Mouse (Mus musculus) kidney, embryonic 16.5 days (tissue): ENCODE data around the gene Opcml. TPM values are rescaled to one million over a fixed set of nuclear protein-coding genes. Genes with fewer than 3 reads are reported as not detected.

ENCODE experiments used
- ATAC-seq: fragments of 200-750 bp; cut with Nextera tagmentation; 2 replicates; pipeline ENCODE4 v1.8.0; 2017; ENCODE audit warnings: moderate TSS enrichment; ENCODE audit not compliant: low FRiP score, low TSS enrichment
- H3K27ac ChIP-seq: fragments of 300-500 bp; sonication (generic); 2 replicates; pipeline ENCODE4 v1.5.1; 2014; ENCODE audit warnings: low read length
- H3K27me3 ChIP-seq: fragments of 300-500 bp; sonication (generic); 2 replicates; pipeline ENCODE4 v1.6.1; 2014; ENCODE audit warnings: low read length, control low read depth, mixed read lengths; ENCODE audit not compliant: insufficient read depth
- H3K36me3 ChIP-seq: fragments of 300-500 bp; sonication (generic); 2 replicates; pipeline ENCODE4 v1.6.1; 2014; ENCODE audit warnings: low read length, control low read depth, mixed read lengths; ENCODE audit not compliant: insufficient read depth
- H3K4me1 ChIP-seq: fragments of 300-500 bp; sonication (generic); 2 replicates; pipeline ENCODE4 v1.6.1; 2014; ENCODE audit warnings: low read length, control low read depth, mixed read lengths; ENCODE audit not compliant: insufficient read depth
- H3K4me2 ChIP-seq: fragments of 300-500 bp; sonication (generic); replicated peaks from 2 replicates; pipeline ENCODE4 v1.6.1; 2014; ENCODE audit warnings: low read depth, low read length
- H3K4me3 ChIP-seq: fragments of 300-500 bp; sonication (generic); 2 replicates; pipeline ENCODE4 v1.5.1; 2014; ENCODE audit warnings: mild to moderate bottlenecking, low read length
- H3K9ac ChIP-seq: fragments of 300-500 bp; sonication (generic); replicated peaks from 2 replicates; pipeline ENCODE4 v1.6.1; 2014; ENCODE audit warnings: low read length
- H3K9me3 ChIP-seq: fragments of 300-500 bp; sonication (generic); 2 replicates; pipeline ENCODE4 v1.6.1; 2016; ENCODE audit warnings: low read length, control low read depth
- WGBS: fragments of 180-500 bp; shearing (Covaris S2); extraction: QIAGEN DNeasy Blood & Tissue Kit; methylation state at CpG from one replicate; pipeline ENCODE4 v1.1.7; 2014; 5-methylcytosine and 5-hydroxymethylcytosine counted together
- polyA plus RNA-seq: library from polyadenylated mRNA; unstranded; fragments of >200 nt; fragmentation: Nextera tagmentation; extraction: Ambion mirVana; gene quantifications from 2 replicates; pipeline ENCODE4 v1.2.1, GENCODE M21; 2015

Opcml gene
- 2.0 and 2.8 TPM in 2 replicates for polyA plus RNA-seq

DNA sequence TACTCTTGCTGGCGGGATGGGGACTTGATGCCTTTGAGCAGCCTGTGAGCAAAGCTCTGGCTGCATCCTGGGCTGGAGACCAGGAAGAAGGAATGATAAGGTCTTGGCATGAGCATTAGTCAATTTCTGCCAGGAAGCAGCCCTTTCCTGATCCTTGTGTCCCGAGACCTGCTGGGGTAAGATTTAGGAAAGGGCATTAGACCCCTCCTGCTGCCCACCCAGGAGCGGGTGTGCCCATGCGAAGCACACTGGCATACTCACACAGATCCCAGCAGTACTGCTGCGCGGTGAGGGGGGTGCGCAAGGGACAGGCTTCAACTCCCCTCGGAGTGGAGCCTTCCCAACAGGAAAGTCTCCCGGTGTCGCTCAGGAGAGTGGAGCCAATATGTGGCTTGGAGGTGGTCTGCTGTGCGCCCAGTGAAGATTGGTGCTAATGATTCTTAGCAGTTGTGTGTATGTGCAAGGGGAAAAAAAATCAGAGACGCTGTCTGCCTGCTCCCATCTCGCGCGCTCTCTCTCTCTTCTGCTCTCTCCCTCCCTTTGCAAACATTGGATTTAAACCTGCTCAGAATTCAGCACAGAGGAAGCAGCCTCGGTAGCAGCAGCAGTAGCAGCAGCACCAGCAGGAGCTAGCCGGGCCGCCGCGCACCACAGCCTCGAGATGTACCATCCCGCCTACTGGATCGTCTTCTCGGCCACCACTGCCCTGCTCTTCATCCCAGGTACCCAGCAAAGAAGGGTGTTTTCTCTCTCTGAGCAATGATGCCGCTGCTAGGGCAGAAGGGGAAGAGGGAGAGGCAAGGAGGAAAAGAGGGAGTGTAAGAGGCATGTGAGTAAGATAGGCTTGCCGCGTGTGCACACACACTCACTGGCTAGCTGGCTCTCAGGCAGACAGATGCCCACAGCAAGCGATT lies at the start of gene Opcml:
TSS of gene Opcml (plus strand) at position 51 of the 914 bp plus-strand sequence.
- Histone ChIP-seq H3K9ac (no peak within 1 kb of the TSS), H3K4me3 (peak within 1 kb of the TSS; percentile 36), H3K4me2 (peak within 1 kb of the TSS; percentile 60), H3K4me1 (peaks cover 9% of the 10 kb centered on the region; the same call in 1 of the 2 replicates), H3K9me3 (no peaks in the 10 kb centered on the region), H3K27me3 (peaks cover 41% of the 10 kb centered on the region), H3K27ac (no peak within 1 kb of the TSS), H3K36me3 (no peaks in the 10 kb centered on the region)
- peak; percentile 67 for ATAC-seq
- WGBS: 1% methylated on average over 28 of the region's 28 CpGs

DNA sequence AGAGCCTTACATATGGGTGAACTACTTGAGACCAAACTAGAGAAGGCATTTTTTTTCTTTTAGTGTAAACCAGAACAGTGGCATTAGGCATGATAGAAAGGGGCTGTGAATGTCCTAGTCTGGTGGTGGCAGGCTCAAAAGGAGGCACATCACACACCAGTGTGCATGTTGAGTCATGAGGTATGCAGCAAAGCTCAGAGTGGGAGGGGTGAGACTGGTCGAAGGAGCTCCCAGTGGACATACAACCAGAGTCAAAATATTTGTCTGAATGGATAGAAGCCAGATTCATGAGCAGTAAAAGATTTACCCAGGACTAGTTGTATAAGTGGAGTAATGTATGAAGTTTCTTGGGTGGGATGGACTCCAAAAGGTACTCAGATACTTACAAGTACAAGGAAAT lies 31.9 kb upstream of the Opcml start:
- Histone ChIP-seq H3K27ac (no peak overlapping the region), H3K36me3 (no peaks in the 10 kb centered on the region), H3K9ac (no peak overlapping the region), H3K27me3 (no peaks in the 10 kb centered on the region), H3K4me1 (no peaks in the 10 kb centered on the region), H3K4me2 (no peak overlapping the region), H3K9me3 (no peaks in the 10 kb centered on the region), H3K4me3 (no peak overlapping the region)
- no peak for ATAC-seq
- 79% methylated on average over 1 of the region's 1 CpGs for WGBS

GRCm38 (mm10) chr9:27761196-27761595 lies 29.4 kb upstream of the Opcml start:
- ATAC-seq: no peak
- WGBS: 90% methylated on average over 2 of the region's 2 CpGs
- no peak overlapping the region for H3K4me2 ChIP-seq

GRCm38 (mm10) chr9:27766446-27766845 lies 24.1 kb upstream of the Opcml start:
- no peak for ATAC-seq
- H3K36me3 ChIP-seq: no peaks in the 10 kb centered on the region
- H3K4me2 ChIP-seq: no peak overlapping the region
- H3K4me3 ChIP-seq: no peak overlapping the region
- H3K9me3 ChIP-seq: no peaks in the 10 kb centered on the region
- no peak overlapping the region for H3K27ac ChIP-seq
- H3K9ac ChIP-seq: no peak overlapping the region
- no peaks in the 10 kb centered on the region for H3K27me3 ChIP-seq
- 73% methylated on average over 3 of the region's 3 CpGs for WGBS
- no peaks in the 10 kb centered on the region for H3K4me1 ChIP-seq

More at GRCm38 (mm10) chr9:27761196-27761595, 29.4 kb upstream of the Opcml start:
- H3K9me3 ChIP-seq: no peaks in the 10 kb centered on the region
- no peaks in the 10 kb centered on the region for H3K36me3 ChIP-seq
- H3K27ac ChIP-seq: no peak overlapping the region
- H3K4me3 ChIP-seq: no peak overlapping the region
- H3K27me3 ChIP-seq: no peaks in the 10 kb centered on the region
- no peak overlapping the region for H3K9ac ChIP-seq
- H3K4me1 ChIP-seq: no peaks in the 10 kb centered on the region

GRCm38 (mm10) chr9:27767196-27767900 lies 23.2 kb upstream of the Opcml start:
- Histone ChIP-seq H3K36me3 (no peaks in the 10 kb centered on the region), H3K9ac (no peak overlapping the region)
- 86% methylated on average over 8 of the region's 8 CpGs for WGBS

DNA sequence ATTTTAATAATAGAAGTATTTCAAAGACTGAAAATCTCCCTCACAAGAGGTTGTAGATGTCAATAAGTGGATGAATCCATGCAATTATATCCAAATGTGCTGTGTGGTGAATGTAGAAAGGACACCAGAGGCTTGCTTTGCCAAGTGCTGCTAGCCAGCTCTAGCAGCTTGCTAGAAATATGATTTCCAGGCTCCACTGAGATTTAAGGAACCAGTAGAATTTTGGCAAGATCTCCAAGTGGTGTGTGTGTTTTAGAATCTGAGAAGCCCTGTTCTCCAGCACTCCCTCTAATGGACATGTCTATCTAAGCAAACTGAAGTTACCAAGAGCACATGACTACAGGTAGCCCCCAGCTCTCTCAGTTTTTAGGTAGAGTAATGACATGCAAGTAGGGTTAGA lies 21.8 kb upstream of the Opcml start:
- ATAC-seq: no peak
- H3K4me3 ChIP-seq: no peak overlapping the region

More at GRCm38 (mm10) chr9:27767196-27767900, 23.2 kb upstream of the Opcml start:
- no peaks in the 10 kb centered on the region for H3K9me3 ChIP-seq
- H3K27me3 ChIP-seq: no peaks in the 10 kb centered on the region
- no peak for ATAC-seq
- H3K4me1 ChIP-seq: no peaks in the 10 kb centered on the region
- no peak overlapping the region for H3K4me2 ChIP-seq
- H3K27ac ChIP-seq: no peak overlapping the region
- H3K4me3 ChIP-seq: no peak overlapping the region

DNA sequence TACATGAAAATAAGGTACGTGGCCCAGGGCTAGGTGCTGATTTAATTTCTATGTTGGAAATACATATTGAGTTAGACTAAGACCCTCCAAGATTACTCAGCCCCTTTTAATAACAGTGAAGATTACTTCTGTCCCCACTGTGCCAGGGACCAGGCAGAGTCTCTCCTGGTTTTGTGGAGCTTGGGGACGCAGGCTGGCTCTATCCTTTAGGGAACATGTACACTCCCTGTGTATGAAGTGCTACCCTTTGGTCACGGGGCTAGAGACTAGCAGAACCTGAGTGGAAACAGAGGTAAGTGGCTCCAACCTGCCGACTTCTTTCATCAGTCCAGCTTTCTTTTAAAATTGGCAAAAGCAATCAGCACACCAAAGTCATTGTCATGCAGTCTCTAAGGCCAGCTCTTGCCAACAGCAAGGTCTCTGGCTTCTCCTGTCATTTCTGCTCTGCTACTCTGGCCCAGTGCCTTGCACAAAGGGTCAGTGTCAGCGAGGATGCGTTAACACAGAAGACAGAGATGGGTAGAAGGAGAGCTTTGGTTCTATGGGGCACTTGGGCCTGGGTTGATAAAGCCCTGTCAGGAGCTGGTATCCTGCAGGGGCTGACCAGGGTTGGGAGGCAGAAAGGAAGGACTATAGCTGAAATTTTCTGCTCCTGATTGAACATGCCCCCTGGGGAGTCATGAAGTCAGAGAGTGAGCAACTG lies 9.1 kb upstream of the Opcml start:
- Histone ChIP-seq H3K4me1 (no peaks in the 10 kb centered on the region), H3K27me3 (no peaks in the 10 kb centered on the region), H3K27ac (no peak overlapping the region), H3K9ac (no peak overlapping the region), H3K36me3 (no peaks in the 10 kb centered on the region), H3K4me2 (no peak overlapping the region), H3K4me3 (no peak overlapping the region), H3K9me3 (no peaks in the 10 kb centered on the region)
- no peak for ATAC-seq
- WGBS: 74% methylated on average over 6 of the region's 6 CpGs

More for the DNA sequence above, 21.8 kb upstream of the Opcml start:
- Histone ChIP-seq H3K36me3 (no peaks in the 10 kb centered on the region), H3K9me3 (no peaks in the 10 kb centered on the region), H3K4me1 (no peaks in the 10 kb centered on the region), H3K27me3 (no peaks in the 10 kb centered on the region), H3K4me2 (no peak overlapping the region), H3K27ac (no peak overlapping the region), H3K9ac (no peak overlapping the region)

DNA sequence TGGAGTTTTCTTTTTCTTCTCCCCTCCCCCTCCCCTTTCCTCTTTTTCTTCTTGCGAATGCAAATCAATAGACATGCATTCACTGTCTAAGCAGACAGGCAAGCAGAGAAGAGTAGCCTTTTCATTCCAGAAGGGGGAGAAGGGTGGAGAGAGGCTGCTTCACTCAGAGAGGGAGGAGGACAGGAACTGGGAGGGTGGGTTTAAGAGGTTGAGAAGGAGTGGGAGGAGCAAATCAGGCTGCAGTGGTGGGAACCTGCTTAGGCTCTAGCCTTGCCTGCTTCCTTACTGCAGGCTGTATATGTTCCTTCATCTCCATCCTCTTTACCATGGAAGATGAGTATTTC lies 8.6 kb upstream of the Opcml start:
- no peak overlapping the region for H3K9ac ChIP-seq
- no peak overlapping the region for H3K4me2 ChIP-seq
- no peaks in the 10 kb centered on the region for H3K4me1 ChIP-seq
- H3K27me3 ChIP-seq: no peaks in the 10 kb centered on the region
- H3K9me3 ChIP-seq: no peaks in the 10 kb centered on the region
- H3K36me3 ChIP-seq: no peaks in the 10 kb centered on the region
- no peak overlapping the region for H3K27ac ChIP-seq
- H3K4me3 ChIP-seq: no peak overlapping the region
- ATAC-seq: 0 out of 2 replicates have a peak, but pooled peaks have one; percentile 67
- 17% methylated on average over 1 of the region's 1 CpGs for WGBS

DNA sequence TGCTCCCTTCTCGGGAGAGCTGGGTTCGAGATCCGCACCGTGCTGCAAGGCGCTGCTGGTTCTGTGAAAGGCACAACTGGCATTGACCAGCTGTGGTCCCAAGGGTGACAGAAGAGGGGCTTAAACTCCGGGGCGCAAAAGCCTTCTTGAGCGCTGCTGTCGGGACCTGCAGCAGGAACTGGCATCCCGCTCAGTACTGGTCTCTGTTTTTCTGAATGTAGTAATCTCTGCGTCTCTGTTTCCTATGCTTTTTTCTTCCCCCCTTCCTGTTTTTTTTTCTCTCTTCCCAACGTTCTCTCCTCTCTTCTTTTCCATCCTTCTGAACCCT lies 1.0 kb downstream of the Opcml start:
- WGBS: 3% methylated on average over 12 of the region's 12 CpGs
- H3K9me3 ChIP-seq: no peaks in the 10 kb centered on the region
- H3K4me2 ChIP-seq: peak overlapping the region; percentile 60
- no peak overlapping the region for H3K9ac ChIP-seq
- H3K4me3 ChIP-seq: peak overlapping the region; percentile 36
- peaks cover 41% of the 10 kb centered on the region for H3K27me3 ChIP-seq
- H3K4me1 ChIP-seq: peaks cover 9% of the 10 kb centered on the region; the same call in 1 of the 2 replicates
- H3K27ac ChIP-seq: no peak overlapping the region
- no peak for ATAC-seq
- H3K36me3 ChIP-seq: no peaks in the 10 kb centered on the region
